Mouse (Mus musculus): ENCODE results near the gene Rin3. TPM values are rescaled to one million over a fixed set of nuclear protein-coding genes. Genes with fewer than 3 reads are reported as not detected.
A peak's percentile ranks its signal among the peaks of the same experiment; 100 is the strongest.

Rin3 gene
- polyA plus RNA-seq, 1 experiment = 11.0 TPM

DNA sequence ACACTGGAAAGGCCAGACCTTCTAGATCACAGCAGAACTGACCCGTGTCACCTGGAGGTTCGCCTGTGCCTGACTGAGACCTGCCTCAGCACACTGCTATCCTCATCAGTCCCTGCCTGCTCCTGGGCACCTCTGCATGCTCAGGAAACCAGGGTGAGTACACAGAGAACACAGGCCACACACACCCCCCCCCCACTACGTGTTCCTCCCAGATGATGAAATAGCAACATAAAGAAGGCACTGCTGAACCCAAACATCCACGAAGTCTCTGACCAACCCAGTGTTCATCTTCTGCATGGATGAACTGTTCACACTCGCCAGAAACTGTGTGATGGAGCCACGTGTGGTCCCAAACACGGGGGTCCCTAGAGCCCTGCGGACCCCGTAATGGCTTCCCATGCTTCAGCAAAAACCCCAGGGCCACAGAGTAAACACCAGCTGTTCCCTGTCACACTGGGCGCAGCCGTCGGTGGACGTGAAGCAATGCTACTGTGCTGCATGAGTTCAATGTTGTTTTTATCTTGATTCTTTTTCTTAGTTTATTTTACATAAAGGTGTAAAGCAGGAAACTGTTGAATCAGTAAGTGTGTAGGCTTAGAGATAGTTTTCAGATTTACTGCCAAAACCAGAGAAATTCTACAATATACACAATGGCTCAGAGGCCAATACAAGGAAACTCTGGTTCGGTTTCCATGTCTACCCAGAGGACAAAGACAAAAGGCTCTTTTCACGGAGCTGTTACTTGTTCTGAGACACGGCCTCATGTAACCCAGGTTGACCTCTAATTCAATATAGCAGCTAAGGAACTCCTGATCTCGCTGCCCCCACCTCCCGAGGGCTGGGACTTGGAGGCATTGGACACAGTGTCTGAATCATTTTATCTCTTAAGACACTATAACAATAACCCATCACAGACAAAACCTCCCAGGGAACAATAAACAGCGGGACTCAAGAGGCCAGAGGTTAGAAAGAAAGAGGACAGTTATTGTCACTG, 113.4 kb downstream of the Rin3 start:
- Histone ChIP-seq H3K4me3 (ENCODE audit: insufficient read depth, low read length) (no peak overlapping the region), H3K27ac (ENCODE audit: insufficient read depth, low read length) (no peak overlapping the region), H3K4me1 (ENCODE audit: control insufficient read depth, insufficient read depth, low read length) (no peaks in the 10 kb centered on the region)
- TF ChIP-seq CTCF (IDR thresholded peaks at IDR 0.05; ENCODE audit: borderline replicate concordance, insufficient read depth, low read length) = no peak
- no peak for TF ChIP-seq POLR2A (IDR thresholded peaks at IDR 0.05; ENCODE audit: low read depth, low read length)

- no peak for TF ChIP-seq CTCF (IDR thresholded peaks at IDR 0.05; ENCODE audit: borderline replicate concordance, insufficient read depth, low read length)
- no peak overlapping the region for H3K4me3 ChIP-seq (ENCODE audit: insufficient read depth, low read length)
- H3K27ac ChIP-seq (ENCODE audit: insufficient read depth, low read length) = no peak overlapping the region
- no peaks in the 10 kb centered on the region for H3K4me1 ChIP-seq (ENCODE audit: control insufficient read depth, insufficient read depth, low read length)
These were observed 115.7 kb downstream of the Rin3 start for GRCm38 (mm10) chr12:102398588-102398987.

GRCm38 (mm10) chr12:102413171-102413570, 130.3 kb downstream of the Rin3 start:
- no peak for TF ChIP-seq POLR2A (IDR thresholded peaks at IDR 0.05; ENCODE audit: low read depth, low read length)
- no peak for TF ChIP-seq CTCF (IDR thresholded peaks at IDR 0.05; ENCODE audit: borderline replicate concordance, insufficient read depth, low read length)
- H3K4me1 ChIP-seq (ENCODE audit: control insufficient read depth, insufficient read depth, low read length) = peaks cover 4% of the 10 kb centered on the region; the same call in 1 of the 2 replicates
- H3K27ac ChIP-seq (ENCODE audit: insufficient read depth, low read length) = no peak overlapping the region

DNA sequence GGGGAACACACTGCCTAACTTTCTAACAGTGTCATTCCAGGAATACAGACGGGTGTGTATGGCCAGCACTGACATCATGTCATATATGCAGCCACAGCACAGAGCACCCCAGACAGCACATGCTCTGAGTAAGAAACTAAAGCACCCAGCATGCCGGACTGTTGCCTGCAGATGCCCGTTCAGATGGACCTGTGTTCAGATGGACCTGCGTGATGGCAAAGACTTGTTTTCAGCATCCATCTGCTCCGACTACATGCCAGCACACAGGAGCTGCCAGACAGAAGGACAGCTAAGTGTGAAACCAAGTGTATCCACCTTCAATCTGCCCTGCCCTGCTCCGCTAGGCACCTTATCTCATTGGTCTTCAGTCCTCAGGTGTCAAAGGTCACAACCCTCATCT, 131.8 kb downstream of the Rin3 start:
- TF ChIP-seq CTCF (IDR thresholded peaks at IDR 0.05; ENCODE audit: borderline replicate concordance, insufficient read depth, low read length) (no peak), POLR2A (IDR thresholded peaks at IDR 0.05; ENCODE audit: low read depth, low read length) (no peak)
- Histone ChIP-seq H3K27ac (ENCODE audit: insufficient read depth, low read length) (no peak overlapping the region), H3K4me1 (ENCODE audit: control insufficient read depth, insufficient read depth, low read length) (peaks cover 4% of the 10 kb centered on the region; the same call in 1 of the 2 replicates), H3K4me3 (ENCODE audit: insufficient read depth, low read length) (no peak overlapping the region)

More at GRCm38 (mm10) chr12:102413171-102413570, 130.3 kb downstream of the Rin3 start:
- H3K4me3 ChIP-seq (ENCODE audit: insufficient read depth, low read length) = no peak overlapping the region

DNA sequence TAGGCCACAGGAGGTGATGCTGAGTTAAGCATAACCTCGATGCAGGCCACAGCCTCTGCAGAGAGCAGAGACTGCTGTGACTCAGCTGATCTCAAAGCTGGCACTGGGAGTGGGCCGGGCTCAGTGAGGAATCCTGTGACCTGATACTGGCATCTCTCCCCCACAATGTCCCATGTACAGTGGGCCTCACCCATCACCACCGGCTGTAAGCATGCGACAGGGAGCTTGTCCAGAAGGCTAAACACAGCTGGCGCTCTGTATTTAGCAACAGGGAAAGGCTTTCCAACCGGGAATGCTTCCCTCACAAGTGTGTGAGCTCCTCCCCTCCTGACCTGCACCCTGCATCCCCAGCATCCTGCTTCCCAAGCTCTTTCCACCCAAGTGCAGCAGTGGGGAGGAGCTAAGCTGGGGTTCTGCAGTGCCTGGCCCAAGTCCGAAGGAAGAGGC, 133.6 kb downstream of the Rin3 start:
- H3K27ac ChIP-seq (ENCODE audit: insufficient read depth, low read length) = peak overlapping the region; percentile 8; the same call in 1 of the 2 replicates
- no peak overlapping the region for H3K4me3 ChIP-seq (ENCODE audit: insufficient read depth, low read length)
- H3K4me1 ChIP-seq (ENCODE audit: control insufficient read depth, insufficient read depth, low read length) = peaks cover 4% of the 10 kb centered on the region; the same call in 1 of the 2 replicates
- TF ChIP-seq CTCF (IDR thresholded peaks at IDR 0.05; ENCODE audit: borderline replicate concordance, insufficient read depth, low read length) = no peak
- no peak for TF ChIP-seq POLR2A (IDR thresholded peaks at IDR 0.05; ENCODE audit: low read depth, low read length)

GRCm38 (mm10) chr12:102416955-102417510, 134.2 kb downstream of the Rin3 start:
- Histone ChIP-seq H3K4me1 (ENCODE audit: control insufficient read depth, insufficient read depth, low read length) (peaks cover 4% of the 10 kb centered on the region; the same call in 1 of the 2 replicates), H3K27ac (ENCODE audit: insufficient read depth, low read length) (no peak overlapping the region), H3K4me3 (ENCODE audit: insufficient read depth, low read length) (no peak overlapping the region)
- TF ChIP-seq CTCF (IDR thresholded peaks at IDR 0.05; ENCODE audit: borderline replicate concordance, insufficient read depth, low read length) (no peak), POLR2A (IDR thresholded peaks at IDR 0.05; ENCODE audit: low read depth, low read length) (no peak)

DNA sequence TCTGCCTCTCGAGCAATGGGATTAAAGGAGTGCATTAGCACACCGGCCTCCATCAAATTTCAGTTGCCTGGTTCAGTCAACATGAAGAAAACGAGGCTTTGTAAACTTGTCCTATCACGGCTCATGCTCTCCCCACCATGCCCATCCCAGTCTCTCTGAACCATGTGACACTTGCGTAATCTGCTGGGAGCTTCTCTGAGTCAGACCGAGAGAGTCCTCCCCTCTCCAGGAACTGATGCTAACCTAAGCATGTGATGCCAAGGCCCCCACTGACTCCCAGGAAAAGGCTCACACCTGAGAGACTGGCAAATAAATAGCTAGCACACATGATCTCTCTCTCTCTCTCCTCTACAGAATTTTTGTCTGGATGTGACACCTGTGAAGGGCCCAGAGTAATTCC, 134.9 kb downstream of the Rin3 start:
- H3K27ac ChIP-seq (ENCODE audit: insufficient read depth, low read length) = no peak overlapping the region
- H3K4me1 ChIP-seq (ENCODE audit: control insufficient read depth, insufficient read depth, low read length) = peaks cover 4% of the 10 kb centered on the region; the same call in 1 of the 2 replicates
- H3K4me3 ChIP-seq (ENCODE audit: insufficient read depth, low read length) = no peak overlapping the region
- TF ChIP-seq POLR2A (IDR thresholded peaks at IDR 0.05; ENCODE audit: low read depth, low read length) (no peak), CTCF (IDR thresholded peaks at IDR 0.05; ENCODE audit: borderline replicate concordance, insufficient read depth, low read length) (no peak)

- Histone ChIP-seq H3K4me1 (ENCODE audit: control insufficient read depth, insufficient read depth, low read length) (peaks cover 4% of the 10 kb centered on the region; the same call in 1 of the 2 replicates), H3K27ac (ENCODE audit: insufficient read depth, low read length) (peak overlapping the region; percentile 25), H3K4me3 (ENCODE audit: insufficient read depth, low read length) (no peak overlapping the region)
- TF ChIP-seq CTCF (IDR thresholded peaks at IDR 0.05; ENCODE audit: borderline replicate concordance, insufficient read depth, low read length) = no peak
- no peak for TF ChIP-seq POLR2A (IDR thresholded peaks at IDR 0.05; ENCODE audit: low read depth, low read length)
These were observed 136.7 kb downstream of the Rin3 start for GRCm38 (mm10) chr12:102419544-102419943.

GRCm38 (mm10) chr12:102420168-102420890, 137.5 kb downstream of the Rin3 start:
- Histone ChIP-seq H3K27ac (ENCODE audit: insufficient read depth, low read length) (no peak overlapping the region), H3K4me1 (ENCODE audit: control insufficient read depth, insufficient read depth, low read length) (peaks cover 4% of the 10 kb centered on the region; the same call in 1 of the 2 replicates), H3K4me3 (ENCODE audit: insufficient read depth, low read length) (no peak overlapping the region)
- TF ChIP-seq POLR2A (IDR thresholded peaks at IDR 0.05; ENCODE audit: low read depth, low read length) = no peak
- TF ChIP-seq CTCF (IDR thresholded peaks at IDR 0.05; ENCODE audit: borderline replicate concordance, insufficient read depth, low read length) = no peak
